Mouse (Mus musculus): ENCODE measurements around the gene Atg9b. TPM values are rescaled to one million over a fixed set of nuclear protein-coding genes. Genes with fewer than 3 reads are reported as not detected.

The Atg9b gene
- polyA plus RNA-seq, 1 experiment from 2014 or later: 1.9 TPM

- H3K4me1 ChIP-seq (replicated peaks; ENCODE audit: control insufficient read depth, insufficient read depth, low read length): peaks cover 47% of the 10 kb centered on the region
Observed at GRCm38 (mm10) chr5:24424861-24425411, 33.0 kb upstream of the Atg9b start.

GRCm38 (mm10) chr5:24424004-24424781 is 32.2 kb upstream of the Atg9b start:
- no peaks in the 10 kb centered on the region for H3K9me3 ChIP-seq (ENCODE audit: control insufficient read depth, low read length)
- peak overlapping the region; percentile 75 for H3K9ac ChIP-seq (replicated peaks; ENCODE audit: low read depth, low read length)
- peaks cover 7% of the 10 kb centered on the region for H3K36me3 ChIP-seq (ENCODE audit: control insufficient read depth, insufficient read depth)
- no peak for ATAC-seq
- peak overlapping the region; percentile 69 for H3K4me3 ChIP-seq (replicated peaks; ENCODE audit: low read length)
- 9% methylated on average over 21 of the region's 21 CpGs for WGBS
- H3K4me2 ChIP-seq (ENCODE audit: low read length): peak overlapping the region; percentile 96
- peaks cover 47% of the 10 kb centered on the region for H3K4me1 ChIP-seq (replicated peaks; ENCODE audit: control insufficient read depth, insufficient read depth, low read length)
- H3K27ac ChIP-seq (ENCODE audit: low read length): peak overlapping the region; percentile 94
- no peaks in the 10 kb centered on the region for H3K27me3 ChIP-seq (replicated peaks; ENCODE audit: control insufficient read depth, insufficient read depth, low read length)

More at GRCm38 (mm10) chr5:24424861-24425411, 33.0 kb upstream of the Atg9b start:
- Histone ChIP-seq H3K9me3 (ENCODE audit: control insufficient read depth, low read length) (no peaks in the 10 kb centered on the region), H3K27me3 (replicated peaks; ENCODE audit: control insufficient read depth, insufficient read depth, low read length) (no peaks in the 10 kb centered on the region), H3K9ac (replicated peaks; ENCODE audit: low read depth, low read length) (peak overlapping the region; percentile 75), H3K36me3 (ENCODE audit: control insufficient read depth, insufficient read depth) (no peaks in the 10 kb centered on the region), H3K27ac (ENCODE audit: low read length) (peak overlapping the region; percentile 94), H3K4me2 (ENCODE audit: low read length) (peak overlapping the region; percentile 96), H3K4me3 (replicated peaks; ENCODE audit: low read length) (peak overlapping the region; percentile 69)
- 1% methylated on average over 47 of the region's 60 CpGs for WGBS
- ATAC-seq: no peak

- Histone ChIP-seq H3K4me3 (replicated peaks; ENCODE audit: low read length) (peak within 1 kb of the TSS; percentile 69), H3K27ac (ENCODE audit: low read length) (peak within 1 kb of the TSS; percentile 94), H3K27me3 (replicated peaks; ENCODE audit: control insufficient read depth, insufficient read depth, low read length) (no peaks in the 10 kb centered on the region), H3K36me3 (ENCODE audit: control insufficient read depth, insufficient read depth) (peaks cover 7% of the 10 kb centered on the region), H3K4me2 (ENCODE audit: low read length) (peak within 1 kb of the TSS; percentile 96), H3K9ac (replicated peaks; ENCODE audit: low read depth, low read length) (peak within 1 kb of the TSS; percentile 80), H3K4me1 (replicated peaks; ENCODE audit: control insufficient read depth, insufficient read depth, low read length) (peaks cover 45% of the 10 kb centered on the region), H3K9me3 (ENCODE audit: control insufficient read depth, low read length) (no peaks in the 10 kb centered on the region)
- ATAC-seq: peak; percentile 97
- WGBS: under 1% methylated on average over 46 of the region's 46 CpGs
Observed at GRCm38 (mm10) chr5:24423129-24424003, 31.4 kb upstream of the Atg9b start, which contains the start of the genes Cdk5 and Slc4a2. Cdk5 (minus strand) TSS chr5:24423530. Slc4a2 (plus strand) TSS chr5:24423837.

GRCm38 (mm10) chr5:24420381-24420780 is 28.4 kb upstream of the Atg9b start:
- Histone ChIP-seq H3K4me1 (replicated peaks; ENCODE audit: control insufficient read depth, insufficient read depth, low read length) (peaks cover 30% of the 10 kb centered on the region), H3K9me3 (ENCODE audit: control insufficient read depth, low read length) (no peaks in the 10 kb centered on the region), H3K27me3 (replicated peaks; ENCODE audit: control insufficient read depth, insufficient read depth, low read length) (no peaks in the 10 kb centered on the region), H3K36me3 (ENCODE audit: control insufficient read depth, insufficient read depth) (peaks cover 7% of the 10 kb centered on the region), H3K27ac (ENCODE audit: low read length) (no peak overlapping the region), H3K9ac (replicated peaks; ENCODE audit: low read depth, low read length) (no peak overlapping the region), H3K4me3 (replicated peaks; ENCODE audit: low read length) (no peak overlapping the region), H3K4me2 (ENCODE audit: low read length) (no peak overlapping the region)
- no peak for ATAC-seq
- 89% methylated on average over 9 of the region's 9 CpGs for WGBS

GRCm38 (mm10) chr5:24417587-24417986 is 25.6 kb upstream of the Atg9b start:
- Histone ChIP-seq H3K4me1 (replicated peaks; ENCODE audit: control insufficient read depth, insufficient read depth, low read length) (peaks cover 12% of the 10 kb centered on the region), H3K4me2 (ENCODE audit: low read length) (no peak overlapping the region), H3K27me3 (replicated peaks; ENCODE audit: control insufficient read depth, insufficient read depth, low read length) (no peaks in the 10 kb centered on the region), H3K36me3 (ENCODE audit: control insufficient read depth, insufficient read depth) (peaks cover 7% of the 10 kb centered on the region), H3K27ac (ENCODE audit: low read length) (no peak overlapping the region), H3K9ac (replicated peaks; ENCODE audit: low read depth, low read length) (no peak overlapping the region), H3K4me3 (replicated peaks; ENCODE audit: low read length) (no peak overlapping the region), H3K9me3 (ENCODE audit: control insufficient read depth, low read length) (no peaks in the 10 kb centered on the region)
- ATAC-seq: no peak
- WGBS: 88% methylated on average over 10 of the region's 10 CpGs

- peak overlapping the region; percentile 22; the same call in 1 of the 2 replicates for H3K4me2 ChIP-seq (ENCODE audit: low read length)
- peak overlapping the region; percentile 8; the same call in 1 of the 2 replicates for H3K9ac ChIP-seq (replicated peaks; ENCODE audit: low read depth, low read length)
- H3K27me3 ChIP-seq (replicated peaks; ENCODE audit: control insufficient read depth, insufficient read depth, low read length): no peaks in the 10 kb centered on the region
- H3K4me1 ChIP-seq (replicated peaks; ENCODE audit: control insufficient read depth, insufficient read depth, low read length): peaks cover 7% of the 10 kb centered on the region
- peaks cover 7% of the 10 kb centered on the region for H3K36me3 ChIP-seq (ENCODE audit: control insufficient read depth, insufficient read depth)
- ATAC-seq: peak; percentile 70
- WGBS: 3% methylated on average over 21 of the region's 21 CpGs
- no peak overlapping the region for H3K27ac ChIP-seq (ENCODE audit: low read length)
- no peaks in the 10 kb centered on the region for H3K9me3 ChIP-seq (ENCODE audit: control insufficient read depth, low read length)
- no peak overlapping the region for H3K4me3 ChIP-seq (replicated peaks; ENCODE audit: low read length)
Observed at GRCm38 (mm10) chr5:24416222-24416736, 24.3 kb upstream of the Atg9b start.

- Histone ChIP-seq H3K4me1 (replicated peaks; ENCODE audit: control insufficient read depth, insufficient read depth, low read length) (peaks cover 7% of the 10 kb centered on the region), H3K27me3 (replicated peaks; ENCODE audit: control insufficient read depth, insufficient read depth, low read length) (no peaks in the 10 kb centered on the region), H3K36me3 (ENCODE audit: control insufficient read depth, insufficient read depth) (no peaks in the 10 kb centered on the region; the same call in 1 of the 2 replicates), H3K27ac (ENCODE audit: low read length) (no peak overlapping the region), H3K9me3 (ENCODE audit: control insufficient read depth, low read length) (no peaks in the 10 kb centered on the region), H3K4me2 (ENCODE audit: low read length) (no peak overlapping the region), H3K9ac (replicated peaks; ENCODE audit: low read depth, low read length) (no peak overlapping the region), H3K4me3 (replicated peaks; ENCODE audit: low read length) (no peak overlapping the region)
- ATAC-seq: no peak
- 83% methylated on average over 13 of the region's 13 CpGs for WGBS
Observed at GRCm38 (mm10) chr5:24413938-24414337, 22.0 kb upstream of the Atg9b start.

GRCm38 (mm10) chr5:24413042-24413693 is 21.2 kb upstream of the Atg9b start, which contains the start of gene Asic3:
Asic3 (plus strand) TSS chr5:24413392.
- no peak within 1 kb of the TSS for H3K4me2 ChIP-seq (ENCODE audit: low read length)
- 53% methylated on average over 11 of the region's 11 CpGs for WGBS
- no peaks in the 10 kb centered on the region for H3K36me3 ChIP-seq (ENCODE audit: control insufficient read depth, insufficient read depth)
- no peak within 1 kb of the TSS for H3K27ac ChIP-seq (ENCODE audit: low read length)
- no peak for ATAC-seq
- peaks cover 7% of the 10 kb centered on the region for H3K4me1 ChIP-seq (replicated peaks; ENCODE audit: control insufficient read depth, insufficient read depth, low read length)
- no peak within 1 kb of the TSS for H3K4me3 ChIP-seq (replicated peaks; ENCODE audit: low read length)
- H3K27me3 ChIP-seq (replicated peaks; ENCODE audit: control insufficient read depth, insufficient read depth, low read length): no peaks in the 10 kb centered on the region
- H3K9me3 ChIP-seq (ENCODE audit: control insufficient read depth, low read length): no peaks in the 10 kb centered on the region
- no peak within 1 kb of the TSS for H3K9ac ChIP-seq (replicated peaks; ENCODE audit: low read depth, low read length)

All from forebrain, embryonic 16.5 days (tissue).